ENCODE assay signal across 20 mouse cellular contexts in genomic region chr8:32958331-32958730, GRCm38 (mm10).
"Had no signal": no experiment of that assay in that cellular context is flagged by ENCODE, and none has a peak within 500 bp of the region (broad histone marks: within the 10 kb centered on the region; RNA-seq: fewer than 3 reads in every experiment).

No protein-coding gene starts in this region.

- H3K4me2 ChIP-seq: limb, embryonic 12.5 days; limb, embryonic 15.5 days; liver, embryonic 11.5 days; lung, embryonic 14.5 days; neural tube, embryonic 13.5 days; stomach, embryonic 15.5 days had no signal

- H3K9ac ChIP-seq: limb, embryonic 12.5 days; limb, embryonic 15.5 days; liver, embryonic 14.5 days; liver, postnatal 0 days; lung, embryonic 14.5 days; neural tube, embryonic 13.5 days; stomach, embryonic 15.5 days had no signal

- H3K36me3 ChIP-seq: limb, embryonic 12.5 days; limb, embryonic 15.5 days; neural tube, embryonic 13.5 days; stomach, embryonic 15.5 days had no signal

- DNase-seq: kidney, adult 2 months; kidney, postnatal 25 days; left cerebral cortex, postnatal 4 days; liver, postnatal 0 days; lung, embryonic 14.5 days; right cerebral cortex, adult 18-20 months; right cerebral cortex, postnatal 14 days; spleen, adult 18-20 months; thymus, postnatal 25 days had no signal

- H3K27me3 ChIP-seq: limb, embryonic 12.5 days; limb, embryonic 15.5 days; neural tube, embryonic 13.5 days; stomach, embryonic 15.5 days had no signal

- ATAC-seq: liver, postnatal 0 days; lung, postnatal 0 days had no signal

- H3K4me1 ChIP-seq: limb, embryonic 12.5 days; limb, embryonic 15.5 days; neural tube, embryonic 13.5 days; stomach, embryonic 15.5 days had no signal

- H3K9me3 ChIP-seq: limb, embryonic 15.5 days; neural tube, embryonic 13.5 days; stomach, embryonic 15.5 days had no signal

- H3K27ac ChIP-seq: kidney, postnatal 0 days; layer of hippocampus, adult 2 months; limb, embryonic 12.5 days; limb, embryonic 15.5 days; liver, embryonic 14.5 days; macrophage; neural tube, embryonic 13.5 days; stomach, embryonic 15.5 days had no signal

- H3K4me3 ChIP-seq: layer of hippocampus, adult 2 months; limb, embryonic 12.5 days; limb, embryonic 15.5 days; myocyte; neural tube, embryonic 13.5 days; stomach, embryonic 15.5 days had no signal
